Mouse (Mus musculus) megakaryocyte, embryonic 14.5 days (primary cell): ENCODE results near the gene Hdac7.

ENCODE experiments used
- FLI1 ChIP-seq: IDR thresholded peaks from 2 replicates; pipeline ENCODE4 v1.6.1; 2012; ENCODE audit warnings: low read length, inconsistent platforms, mixed read lengths
- GATA1 ChIP-seq: IDR thresholded peaks from 3 replicates; pipeline ENCODE4 v1.6.1; 2012; ENCODE audit warnings: mixed read lengths, low read length, inconsistent platforms, borderline replicate concordance

- TF ChIP-seq GATA1 (no peak), FLI1 (no peak)
These were observed 24.4 kb downstream of the Hdac7 start for GRCm38 (mm10) chr15:97819937-97820336.
